Mouse (Mus musculus): Measurements from ENCODE around the gene Dld.

Gene Dld

GRCm38 (mm10) chr12:31294526-31294925 lies 56.7 kb downstream of the Dld start:
- DNase-seq (ENCODE audit: low spot score): no peak

GRCm38 (mm10) chr12:31293361-31294142 lies 57.7 kb downstream of the Dld start:
- DNase-seq (ENCODE audit: low spot score): no peak

- no peak for DNase-seq (ENCODE audit: low spot score)
Observed at GRCm38 (mm10) chr12:31290951-31291350, 60.3 kb downstream of the Dld start.

- no peak for DNase-seq (ENCODE audit: low spot score)
Observed at GRCm38 (mm10) chr12:31289046-31289445, 62.2 kb downstream of the Dld start.

GRCm38 (mm10) chr12:31283617-31284136 lies 67.6 kb downstream of the Dld start:
- DNase-seq (ENCODE audit: low spot score): no peak

GRCm38 (mm10) chr12:31283131-31283530 lies 68.1 kb downstream of the Dld start:
- DNase-seq (ENCODE audit: low spot score): no peak

- no peak for DNase-seq (ENCODE audit: low spot score)
Observed at GRCm38 (mm10) chr12:31282241-31282640, 69.0 kb downstream of the Dld start.

Data from testis, postnatal 10 days (tissue).